Mouse (Mus musculus): Measurements from ENCODE around the gene Disc1. TPM values are rescaled to one million over a fixed set of nuclear protein-coding genes. Genes with fewer than 3 reads are reported as not detected.

Disc1 gene
- polyA plus RNA-seq, 1 experiment from 2014 or later, result 2.2 TPM

GRCm38 (mm10) chr8:125225266-125225665 is 171.3 kb downstream of the Disc1 start:
- no peak overlapping the region for H3K27ac ChIP-seq (ENCODE audit: low read depth, low read length)
- no peak for ATAC-seq (ENCODE audit: low FRiP score, low TSS enrichment)
- 74% methylated on average over 9 of the region's 9 CpGs for WGBS

GRCm38 (mm10) chr8:125226989-125227624 is 173.1 kb downstream of the Disc1 start:
- no peaks in the 10 kb centered on the region for H3K9me3 ChIP-seq (ENCODE audit: control insufficient read depth, low read length)
- peaks cover 33% of the 10 kb centered on the region for H3K4me1 ChIP-seq (ENCODE audit: control insufficient read depth, insufficient read depth, low read length)
- 0 out of 2 replicates have a peak, but pooled peaks have one; percentile 16 for ATAC-seq (ENCODE audit: low FRiP score, low TSS enrichment)
- H3K4me2 ChIP-seq (replicated peaks; ENCODE audit: low read depth, low read length), result no peak overlapping the region
- no peak overlapping the region for H3K4me3 ChIP-seq (ENCODE audit: low read length)
- no peaks in the 10 kb centered on the region for H3K27me3 ChIP-seq (ENCODE audit: control insufficient read depth, insufficient read depth, low read length)
- no peaks in the 10 kb centered on the region for H3K36me3 ChIP-seq (ENCODE audit: control insufficient read depth, insufficient read depth, low read length)
- 55% methylated on average over 14 of the region's 14 CpGs for WGBS
- H3K27ac ChIP-seq (ENCODE audit: low read depth, low read length), result no peak overlapping the region
- no peak overlapping the region for H3K9ac ChIP-seq (ENCODE audit: low read depth, low read length)

More at GRCm38 (mm10) chr8:125225266-125225665, 171.3 kb downstream of the Disc1 start:
- no peaks in the 10 kb centered on the region for H3K36me3 ChIP-seq (ENCODE audit: control insufficient read depth, insufficient read depth, low read length)
- 0 out of 2 replicates have a peak overlapping the region, but pooled peaks have one; percentile 12 for H3K9ac ChIP-seq (ENCODE audit: low read depth, low read length)
- H3K4me2 ChIP-seq (replicated peaks; ENCODE audit: low read depth, low read length), result no peak overlapping the region
- no peak overlapping the region for H3K4me3 ChIP-seq (ENCODE audit: low read length)
- no peaks in the 10 kb centered on the region for H3K27me3 ChIP-seq (ENCODE audit: control insufficient read depth, insufficient read depth, low read length)
- H3K9me3 ChIP-seq (ENCODE audit: control insufficient read depth, low read length), result no peaks in the 10 kb centered on the region
- H3K4me1 ChIP-seq (ENCODE audit: control insufficient read depth, insufficient read depth, low read length), result peaks cover 33% of the 10 kb centered on the region

DNA sequence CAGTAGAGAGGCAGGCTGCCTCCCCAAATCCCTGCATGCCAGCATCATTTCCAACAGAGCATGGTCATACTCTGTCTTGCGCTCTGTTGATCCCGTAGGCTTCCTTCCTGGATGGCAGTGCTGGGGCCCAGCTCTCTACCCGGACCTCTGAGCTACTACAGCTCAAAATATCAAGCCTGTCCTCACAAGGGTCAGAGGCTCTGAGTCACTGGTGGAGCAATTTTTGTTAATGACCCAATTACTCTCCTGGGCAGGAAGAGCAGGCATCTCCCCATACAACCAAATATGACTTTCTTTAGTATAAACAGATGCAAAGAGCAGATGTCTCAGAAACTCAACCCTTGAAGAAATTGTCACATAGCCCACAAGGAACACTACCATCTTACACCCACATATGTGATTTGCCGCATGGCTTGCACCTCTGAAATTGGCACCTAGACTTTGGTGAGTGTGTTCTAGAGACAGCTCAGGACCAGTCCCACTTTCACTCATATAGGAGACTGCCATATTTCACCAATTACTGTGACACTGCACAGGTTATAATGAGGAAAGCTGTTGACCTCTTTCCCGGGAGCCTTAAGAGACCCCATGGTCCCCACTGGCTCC is 176.6 kb downstream of the Disc1 start:
- no peaks in the 10 kb centered on the region; the same call in 1 of the 2 replicates for H3K9me3 ChIP-seq (ENCODE audit: control insufficient read depth, low read length)
- 83% methylated on average over 5 of the region's 5 CpGs for WGBS
- H3K27me3 ChIP-seq (ENCODE audit: control insufficient read depth, insufficient read depth, low read length), result no peaks in the 10 kb centered on the region
- no peaks in the 10 kb centered on the region for H3K36me3 ChIP-seq (ENCODE audit: control insufficient read depth, insufficient read depth, low read length)
- no peak overlapping the region for H3K4me2 ChIP-seq (replicated peaks; ENCODE audit: low read depth, low read length)
- H3K27ac ChIP-seq (ENCODE audit: low read depth, low read length), result no peak overlapping the region
- H3K9ac ChIP-seq (ENCODE audit: low read depth, low read length), result no peak overlapping the region
- H3K4me3 ChIP-seq (ENCODE audit: low read length), result no peak overlapping the region
- ATAC-seq (ENCODE audit: low FRiP score, low TSS enrichment), result no peak
- H3K4me1 ChIP-seq (ENCODE audit: control insufficient read depth, insufficient read depth, low read length), result peaks cover 8% of the 10 kb centered on the region; the same call in 1 of the 2 replicates

- WGBS, result 68% methylated on average over 9 of the region's 9 CpGs
- Histone ChIP-seq H3K9me3 (ENCODE audit: control insufficient read depth, low read length) (no peaks in the 10 kb centered on the region; the same call in 1 of the 2 replicates), H3K9ac (ENCODE audit: low read depth, low read length) (no peak overlapping the region), H3K27ac (ENCODE audit: low read depth, low read length) (no peak overlapping the region), H3K4me3 (ENCODE audit: low read length) (no peak overlapping the region), H3K4me1 (ENCODE audit: control insufficient read depth, insufficient read depth, low read length) (peaks cover 13% of the 10 kb centered on the region), H3K27me3 (ENCODE audit: control insufficient read depth, insufficient read depth, low read length) (no peaks in the 10 kb centered on the region), H3K36me3 (ENCODE audit: control insufficient read depth, insufficient read depth, low read length) (no peaks in the 10 kb centered on the region), H3K4me2 (replicated peaks; ENCODE audit: low read depth, low read length) (no peak overlapping the region)
- no peak for ATAC-seq (ENCODE audit: low FRiP score, low TSS enrichment)
These were observed 178.7 kb downstream of the Disc1 start for GRCm38 (mm10) chr8:125232724-125233123.

DNA sequence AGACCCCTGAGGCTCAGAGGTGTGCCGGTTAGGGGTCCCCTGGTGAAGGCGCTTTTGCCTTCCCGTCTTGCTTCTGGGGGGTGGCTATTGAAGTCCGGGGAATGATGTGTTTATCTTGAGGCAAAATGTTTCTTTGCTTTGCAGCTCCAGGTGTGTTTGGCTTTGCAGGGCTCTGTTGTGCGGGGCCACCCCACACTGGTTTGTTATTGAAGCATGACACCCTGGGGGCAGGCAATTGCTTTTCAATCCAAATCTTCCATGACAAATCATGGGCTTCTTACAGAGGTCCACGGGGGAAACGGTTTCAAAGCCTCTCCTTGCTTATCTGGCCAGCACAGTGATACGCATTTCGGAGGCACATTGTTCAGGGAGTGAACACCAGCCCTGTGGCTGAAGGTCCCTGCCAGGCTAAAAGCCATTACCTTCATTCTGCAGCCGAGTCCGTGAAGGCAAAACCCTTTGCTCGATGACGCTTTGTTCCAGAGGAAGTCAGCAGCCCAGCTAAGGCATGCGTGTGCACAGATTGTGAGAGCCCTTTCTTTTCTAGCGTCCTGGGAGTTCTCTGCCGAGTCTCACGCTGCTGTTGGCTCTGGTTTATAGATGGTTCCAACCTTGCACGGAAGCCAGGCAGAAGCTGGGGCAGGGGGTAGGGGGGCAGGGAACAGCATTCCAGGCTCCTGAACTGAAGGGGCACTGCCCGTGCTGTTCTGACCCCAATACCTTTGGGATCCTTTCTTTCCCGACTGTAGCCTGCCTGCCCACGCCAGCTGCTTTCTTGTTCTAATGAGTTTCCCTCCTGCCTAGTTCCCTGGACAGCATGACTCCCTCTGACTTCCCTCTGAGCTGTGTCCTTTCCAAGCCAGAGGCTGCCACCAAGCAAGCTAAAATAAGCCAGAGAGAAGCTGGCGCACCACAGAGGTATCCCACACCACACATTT is 182.2 kb downstream of the Disc1 start:
- peak overlapping the region; percentile 38 for H3K4me2 ChIP-seq (replicated peaks; ENCODE audit: low read depth, low read length)
- no peak overlapping the region; the same call in 1 of the 2 replicates for H3K4me3 ChIP-seq (ENCODE audit: low read length)
- no peaks in the 10 kb centered on the region; the same call in 1 of the 2 replicates for H3K9me3 ChIP-seq (ENCODE audit: control insufficient read depth, low read length)
- ATAC-seq (ENCODE audit: low FRiP score, low TSS enrichment), result 0 out of 2 replicates have a peak, but pooled peaks have one; percentile 36
- H3K36me3 ChIP-seq (ENCODE audit: control insufficient read depth, insufficient read depth, low read length), result no peaks in the 10 kb centered on the region
- peak overlapping the region; percentile 42; the same call in 1 of the 2 replicates for H3K9ac ChIP-seq (ENCODE audit: low read depth, low read length)
- no peaks in the 10 kb centered on the region for H3K27me3 ChIP-seq (ENCODE audit: control insufficient read depth, insufficient read depth, low read length)
- H3K27ac ChIP-seq (ENCODE audit: low read depth, low read length), result peak overlapping the region; percentile 55; the same call in 1 of the 2 replicates
- 21% methylated on average over 22 of the region's 22 CpGs for WGBS
- H3K4me1 ChIP-seq (ENCODE audit: control insufficient read depth, insufficient read depth, low read length), result peaks cover 25% of the 10 kb centered on the region

GRCm38 (mm10) chr8:125240763-125241162 is 186.8 kb downstream of the Disc1 start:
- Histone ChIP-seq H3K27ac (ENCODE audit: low read depth, low read length) (no peak overlapping the region), H3K9ac (ENCODE audit: low read depth, low read length) (no peak overlapping the region)
- WGBS, result 64% methylated on average over 4 of the region's 4 CpGs

GRCm38 (mm10) chr8:125242382-125242781 is 188.4 kb downstream of the Disc1 start:
- H3K9me3 ChIP-seq (ENCODE audit: control insufficient read depth, low read length), result no peaks in the 10 kb centered on the region
- no peaks in the 10 kb centered on the region for H3K27me3 ChIP-seq (ENCODE audit: control insufficient read depth, insufficient read depth, low read length)
- no peak overlapping the region for H3K4me2 ChIP-seq (replicated peaks; ENCODE audit: low read depth, low read length)
- H3K27ac ChIP-seq (ENCODE audit: low read depth, low read length), result no peak overlapping the region
- ATAC-seq (ENCODE audit: low FRiP score, low TSS enrichment), result no peak
- 0 out of 2 replicates have a peak overlapping the region, but pooled peaks have one; percentile 7 for H3K9ac ChIP-seq (ENCODE audit: low read depth, low read length)
- H3K4me1 ChIP-seq (ENCODE audit: control insufficient read depth, insufficient read depth, low read length), result peaks cover 25% of the 10 kb centered on the region
- H3K4me3 ChIP-seq (ENCODE audit: low read length), result no peak overlapping the region
- 44% methylated on average over 10 of the region's 10 CpGs for WGBS
- no peaks in the 10 kb centered on the region for H3K36me3 ChIP-seq (ENCODE audit: control insufficient read depth, insufficient read depth, low read length)

More at GRCm38 (mm10) chr8:125240763-125241162, 186.8 kb downstream of the Disc1 start:
- no peaks in the 10 kb centered on the region for H3K27me3 ChIP-seq (ENCODE audit: control insufficient read depth, insufficient read depth, low read length)
- no peaks in the 10 kb centered on the region for H3K9me3 ChIP-seq (ENCODE audit: control insufficient read depth, low read length)
- no peaks in the 10 kb centered on the region for H3K36me3 ChIP-seq (ENCODE audit: control insufficient read depth, insufficient read depth, low read length)
- H3K4me3 ChIP-seq (ENCODE audit: low read length), result no peak overlapping the region
- no peak for ATAC-seq (ENCODE audit: low FRiP score, low TSS enrichment)
- peaks cover 35% of the 10 kb centered on the region for H3K4me1 ChIP-seq (ENCODE audit: control insufficient read depth, insufficient read depth, low read length)
- no peak overlapping the region for H3K4me2 ChIP-seq (replicated peaks; ENCODE audit: low read depth, low read length)

DNA sequence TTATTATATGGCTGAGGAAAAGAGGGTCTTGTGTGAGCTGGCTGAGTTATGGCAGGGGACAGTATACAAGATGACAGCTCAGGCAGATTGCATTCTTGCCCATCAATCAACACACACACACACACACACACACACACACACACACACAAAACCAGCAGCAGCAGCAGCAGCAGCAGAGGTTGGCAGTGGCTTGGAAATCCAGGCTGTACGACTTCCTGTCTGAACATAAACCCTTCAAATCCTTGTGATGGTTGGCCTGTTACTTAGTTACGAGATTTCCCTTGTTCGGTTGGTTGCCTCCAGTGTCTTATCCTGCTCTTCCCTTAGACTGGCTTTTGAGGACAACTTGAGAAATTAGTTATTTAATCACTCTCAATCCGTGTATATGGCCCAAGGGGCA is 188.9 kb downstream of the Disc1 start:
- H3K4me2 ChIP-seq (replicated peaks; ENCODE audit: low read depth, low read length), result no peak overlapping the region
- H3K27me3 ChIP-seq (ENCODE audit: control insufficient read depth, insufficient read depth, low read length), result no peaks in the 10 kb centered on the region
- no peak overlapping the region for H3K27ac ChIP-seq (ENCODE audit: low read depth, low read length)
- peaks cover 25% of the 10 kb centered on the region for H3K4me1 ChIP-seq (ENCODE audit: control insufficient read depth, insufficient read depth, low read length)
- peak; percentile 48 for ATAC-seq (ENCODE audit: low FRiP score, low TSS enrichment)
- no peaks in the 10 kb centered on the region for H3K9me3 ChIP-seq (ENCODE audit: control insufficient read depth, low read length)
- no peak overlapping the region for H3K9ac ChIP-seq (ENCODE audit: low read depth, low read length)
- no peaks in the 10 kb centered on the region for H3K36me3 ChIP-seq (ENCODE audit: control insufficient read depth, insufficient read depth, low read length)
- WGBS, result 11% methylated on average over 4 of the region's 4 CpGs
- H3K4me3 ChIP-seq (ENCODE audit: low read length), result no peak overlapping the region

All from kidney, embryonic 14.5 days (tissue).